Mouse (Mus musculus) frontal cortex, adult 2 months (tissue): ENCODE data around the gene Ccdc136. TPM values are rescaled to one million over a fixed set of nuclear protein-coding genes. Genes with fewer than 3 reads are reported as not detected.

ENCODE experiments used
- polyA plus RNA-seq: library from polyadenylated mRNA; depleted of rRNA; stranded (reverse); fragments of >200 nt; gene quantifications from 2 replicates; pipeline ENCODE4 v1.2.3, GENCODE M21; 2012; rRNA removed

The Ccdc136 gene
- polyA plus RNA-seq, 1 experiment: 90.8 TPM

Other genes starting within 250 kb of the Ccdc136 start
- gene Rbm28, start 231.3 kb upstream of the Ccdc136 start, polyA plus RNA-seq: 57.3 and 58.3 TPM in 2 replicates
- 3.7 and 4.3 TPM in 2 replicates for gene Prrt4, start 216.7 kb upstream of the Ccdc136 start, polyA plus RNA-seq
- gene Impdh1, start 179.9 kb upstream of the Ccdc136 start, polyA plus RNA-seq: 58.2 and 64.1 TPM in 2 replicates
- gene Hilpda, start 123.8 kb upstream of the Ccdc136 start, polyA plus RNA-seq: 8.7 and 10.6 TPM in 2 replicates
- gene Fam71f2, start 116.7 kb upstream of the Ccdc136 start, polyA plus RNA-seq: 1.2 and 1.8 TPM in 2 replicates
- gene Fam71f1, start 77.2 kb upstream of the Ccdc136 start, polyA plus RNA-seq: 0.06 TPM in 1 of 2 replicates, not detected in the other
- gene Calu, start 48.2 kb upstream of the Ccdc136 start, polyA plus RNA-seq: 69.4 and 72.8 TPM in 2 replicates
- 0.10 and 0.59 TPM in 2 replicates for gene Opn1sw, start 7.8 kb upstream of the Ccdc136 start, polyA plus RNA-seq
- 0.44 and 0.66 TPM in 2 replicates for gene Flnc, start 36.9 kb downstream of the Ccdc136 start, polyA plus RNA-seq
- gene Atp6v1f, start 71.4 kb downstream of the Ccdc136 start, polyA plus RNA-seq: 394 and 433 TPM in 2 replicates
- gene Atp6v1fnb, start 75.1 kb downstream of the Ccdc136 start, polyA plus RNA-seq: 0.29 TPM in 1 of 2 replicates, not detected in the other
- gene Kcp, start 111.6 kb downstream of the Ccdc136 start, polyA plus RNA-seq: 5.7 and 5.8 TPM in 2 replicates
- 4.1 and 5.8 TPM in 2 replicates for gene Irf5, start 130.3 kb downstream of the Ccdc136 start, polyA plus RNA-seq
- gene Tnpo3, start 213.6 kb downstream of the Ccdc136 start, polyA plus RNA-seq: 49.3 and 57.0 TPM in 2 replicates